Mouse (Mus musculus) heart, postnatal 0 days (tissue): Measurements from ENCODE around the gene Pdlim1. TPM values are rescaled to one million over a fixed set of nuclear protein-coding genes. Genes with fewer than 3 reads are reported as not detected.
A peak's percentile ranks its signal among the peaks of the same experiment; 100 is the strongest.

Experiments used
- ATAC-seq: fragments of 200-750 bp; cut with Nextera tagmentation; 2 replicates; pipeline ENCODE4 v1.8.0; 2017; ENCODE audit warnings: low read depth, moderate number of reproducible peaks, moderate library complexity; ENCODE audit not compliant: insufficient read depth
- DNase-seq: peaks from one replicate; pipeline ENCODE4 v3.0.0-alpha.2; 2016; ENCODE audit warnings: low spot score
- H3K27ac ChIP-seq: fragments of 300-500 bp; sonication (generic); 2 replicates; pipeline ENCODE4 v1.5.1; 2014; ENCODE audit warnings: low read depth, mild to moderate bottlenecking
- H3K27me3 ChIP-seq: fragments of 300-500 bp; sonication (generic); 2 replicates; pipeline ENCODE4 v1.6.1; 2014; ENCODE audit warnings: low read length, mixed read lengths; ENCODE audit not compliant: control insufficient read depth, insufficient read depth
- H3K36me3 ChIP-seq: fragments of 300-500 bp; sonication (generic); replicated peaks from 2 replicates; pipeline ENCODE4 v1.6.1; 2014; ENCODE audit warnings: low read length, mixed read lengths; ENCODE audit not compliant: control insufficient read depth, insufficient read depth
- H3K4me1 ChIP-seq: fragments of 300-500 bp; sonication (generic); 2 replicates; pipeline ENCODE4 v1.6.1; 2014; ENCODE audit warnings: antibody characterized with exemption; ENCODE audit not compliant: control insufficient read depth, insufficient read depth
- H3K4me2 ChIP-seq: fragments of 300-500 bp; sonication (generic); 2 replicates; pipeline ENCODE4 v1.6.1; 2014; ENCODE audit warnings: low read depth, mild to moderate bottlenecking, low read length, moderate library complexity
- H3K4me3 ChIP-seq: fragments of 300-500 bp; sonication (generic); 2 replicates; pipeline ENCODE4 v1.5.1; 2014; ENCODE audit warnings: low read depth, low read length
- H3K9ac ChIP-seq: fragments of 300-500 bp; sonication (generic); replicated peaks from 2 replicates; pipeline ENCODE4 v1.6.1; 2014; ENCODE audit warnings: low read depth, low read length, mixed read lengths
- H3K9me3 ChIP-seq: fragments of 300-500 bp; sonication (generic); replicated peaks from 2 replicates; pipeline ENCODE4 v1.6.1; 2016; ENCODE audit warnings: low read length; ENCODE audit not compliant: control insufficient read depth
- CTCF ChIP-seq: IDR thresholded peaks from 2 replicates; pipeline ENCODE4 v1.5.1; 2016; ENCODE audit warnings: antibody characterized with exemption, control low read depth, low read depth
- EP300 ChIP-seq: IDR thresholded peaks from 2 replicates; pipeline ENCODE4 v1.6.1; 2016; ENCODE audit warnings: antibody characterized with exemption, low read depth
- WGBS: fragments of 180-500 bp; shearing (Covaris S2); extraction: QIAGEN DNeasy Blood & Tissue Kit; methylation state at CpG from one replicate; pipeline ENCODE4 v1.1.7; 2014; 5-methylcytosine and 5-hydroxymethylcytosine counted together
- polyA plus RNA-seq: library from polyadenylated mRNA; unstranded; fragments of >200 nt; fragmentation: Nextera tagmentation; extraction: Ambion mirVana; gene quantifications from 2 replicates; pipeline ENCODE4 v1.2.1, GENCODE M21; 2015
- total RNA-seq: library from RNA; depleted of rRNA; stranded (reverse); fragments of >200 nt; gene quantifications from 2 replicates; pipeline ENCODE4 v1.2.3, GENCODE M21; 2014; ENCODE audit warnings: low replicate concordance

Pdlim1 gene
- total and polyA plus RNA-seq, 2 experiments from 2014 or later, result 117 to 230 TPM

- WGBS, result 93% methylated on average over 8 of the region's 8 CpGs
- Histone ChIP-seq H3K9ac (no peak overlapping the region), H3K27ac (no peak overlapping the region), H3K9me3 (no peaks in the 10 kb centered on the region), H3K4me2 (no peak overlapping the region), H3K4me1 (0 out of 2 replicates have a peak, but pooled peaks cover 5% of the 10 kb centered on the region), H3K27me3 (no peaks in the 10 kb centered on the region), H3K4me3 (no peak overlapping the region), H3K36me3 (peaks cover 90% of the 10 kb centered on the region)
- DNase-seq (no peak), ATAC-seq (no peak)
- no peak for TF ChIP-seq CTCF
- no peak for TF ChIP-seq EP300
Measured at GRCm38 (mm10) chr19:40311631-40312030, 40.0 kb upstream of the Pdlim1 start.

GRCm38 (mm10) chr19:40310410-40311130 is 38.9 kb upstream of the Pdlim1 start:
- Histone ChIP-seq H3K27me3 (no peaks in the 10 kb centered on the region), H3K27ac (no peak overlapping the region), H3K9ac (no peak overlapping the region), H3K9me3 (no peaks in the 10 kb centered on the region), H3K36me3 (peaks cover 82% of the 10 kb centered on the region), H3K4me3 (no peak overlapping the region), H3K4me1 (0 out of 2 replicates have a peak, but pooled peaks cover 5% of the 10 kb centered on the region), H3K4me2 (no peak overlapping the region)
- TF ChIP-seq EP300 (no peak), CTCF (no peak)
- DNase-seq (no peak), ATAC-seq (no peak)
- 89% methylated on average over 15 of the region's 15 CpGs for WGBS

GRCm38 (mm10) chr19:40309911-40310310 is 38.3 kb upstream of the Pdlim1 start:
- 91% methylated on average over 12 of the region's 12 CpGs for WGBS
- peaks cover 83% of the 10 kb centered on the region for H3K36me3 ChIP-seq
- H3K4me2 ChIP-seq, result no peak overlapping the region
- no peak overlapping the region for H3K27ac ChIP-seq
- no peak for TF ChIP-seq CTCF
- no peak for TF ChIP-seq EP300
- 0 out of 2 replicates have a peak, but pooled peaks cover 10% of the 10 kb centered on the region for H3K4me1 ChIP-seq
- ATAC-seq (no peak), DNase-seq (no peak)
- H3K4me3 ChIP-seq, result no peak overlapping the region
- H3K27me3 ChIP-seq, result no peaks in the 10 kb centered on the region
- no peaks in the 10 kb centered on the region for H3K9me3 ChIP-seq
- no peak overlapping the region for H3K9ac ChIP-seq

GRCm38 (mm10) chr19:40307550-40307949 is 35.9 kb upstream of the Pdlim1 start:
- ATAC-seq (peak; percentile 28), DNase-seq (peak; percentile 37)
- WGBS, result 56% methylated on average over 7 of the region's 7 CpGs
- Histone ChIP-seq H3K9ac (no peak overlapping the region), H3K27ac (peak overlapping the region; percentile 67), H3K36me3 (peaks cover 60% of the 10 kb centered on the region), H3K9me3 (no peaks in the 10 kb centered on the region), H3K4me2 (no peak overlapping the region), H3K4me3 (no peak overlapping the region), H3K27me3 (no peaks in the 10 kb centered on the region), H3K4me1 (0 out of 2 replicates have a peak, but pooled peaks cover 12% of the 10 kb centered on the region)
- TF ChIP-seq CTCF (no peak), EP300 (peak; percentile 70)

GRCm38 (mm10) chr19:40306631-40307030 is 35.0 kb upstream of the Pdlim1 start:
- H3K9me3 ChIP-seq, result no peaks in the 10 kb centered on the region
- TF ChIP-seq EP300 (no peak), CTCF (no peak)
- WGBS, result 84% methylated on average over 2 of the region's 2 CpGs
- peaks cover 63% of the 10 kb centered on the region for H3K36me3 ChIP-seq
- peak overlapping the region; percentile 67; the same call in 1 of the 2 replicates for H3K27ac ChIP-seq
- no peaks in the 10 kb centered on the region for H3K27me3 ChIP-seq
- ATAC-seq, result no peak
- DNase-seq, result no peak
- H3K4me1 ChIP-seq, result 0 out of 2 replicates have a peak, but pooled peaks cover 12% of the 10 kb centered on the region
- H3K4me3 ChIP-seq, result no peak overlapping the region
- H3K4me2 ChIP-seq, result no peak overlapping the region
- no peak overlapping the region for H3K9ac ChIP-seq
